Mouse (Mus musculus) limb, embryonic 14.5 days (tissue): ENCODE results near the gene B3gnt2. TPM values are rescaled to one million over a fixed set of nuclear protein-coding genes. Genes with fewer than 3 reads are reported as not detected.

ENCODE experiments used
- ATAC-seq: fragments of 200-750 bp; cut with Nextera tagmentation; 2 replicates; pipeline ENCODE4 v1.8.0; 2017; ENCODE audit warnings: low read depth, moderate number of reproducible peaks, moderate TSS enrichment; ENCODE audit not compliant: low FRiP score
- DNase-seq: peaks from one replicate; pipeline ENCODE4 v3.0.0-alpha.2; 2015; ENCODE audit warnings: low spot score
- H3K27ac ChIP-seq: fragments of 300-500 bp; sonication (generic); replicated peaks from 2 replicates; pipeline ENCODE4 v1.5.1; 2014; ENCODE audit warnings: low read depth, mild to moderate bottlenecking, low read length, moderate library complexity, mixed read lengths
- H3K27me3 ChIP-seq: fragments of 300-500 bp; sonication (generic); 2 replicates; pipeline ENCODE4 v1.6.1; 2014; ENCODE audit warnings: low read length, mixed read lengths; ENCODE audit not compliant: control insufficient read depth, insufficient read depth
- H3K36me3 ChIP-seq: fragments of 300-500 bp; sonication (generic); 2 replicates; pipeline ENCODE4 v1.6.1; 2014; ENCODE audit warnings: mild to moderate bottlenecking, low read length, moderate library complexity, mixed read lengths; ENCODE audit not compliant: control insufficient read depth, insufficient read depth
- H3K4me1 ChIP-seq: fragments of 300-500 bp; sonication (generic); 2 replicates; pipeline ENCODE4 v1.6.1; 2014; ENCODE audit warnings: antibody characterized with exemption, low read length, mixed read lengths; ENCODE audit not compliant: control insufficient read depth, insufficient read depth
- H3K4me2 ChIP-seq: fragments of 300-500 bp; sonication (generic); replicated peaks from 2 replicates; pipeline ENCODE4 v1.6.1; 2014; ENCODE audit warnings: low read depth, mild to moderate bottlenecking, low read length, moderate library complexity; ENCODE audit not compliant: severe bottlenecking
- H3K4me3 ChIP-seq: fragments of 300-500 bp; sonication (generic); replicated peaks from 2 replicates; pipeline ENCODE4 v1.5.1; 2014; ENCODE audit warnings: low read length
- H3K9ac ChIP-seq: fragments of 300-500 bp; sonication (generic); 2 replicates; pipeline ENCODE4 v1.6.1; 2014; ENCODE audit warnings: mild to moderate bottlenecking, low read depth, low read length, moderate library complexity; ENCODE audit not compliant: severe bottlenecking
- H3K9me3 ChIP-seq: fragments of 300-500 bp; sonication (generic); 2 replicates; pipeline ENCODE4 v1.6.1; 2016; ENCODE audit warnings: low read length; ENCODE audit not compliant: control insufficient read depth
- POLR2A ChIP-seq: fragments of 200-500 bp; IDR thresholded peaks from 2 replicates; pipeline ENCODE4 v1.8.0; 2012; ENCODE audit warnings: inconsistent platforms, mild to moderate bottlenecking, moderate library complexity, borderline replicate concordance; ENCODE audit not compliant: insufficient read depth, insufficient read length; ENCODE audit errors: extremely low read depth
- WGBS: fragments of 180-500 bp; shearing (Covaris S2); extraction: QIAGEN DNeasy Blood & Tissue Kit; methylation state at CpG from one replicate; pipeline ENCODE4 v1.1.7; 2014; 5-methylcytosine and 5-hydroxymethylcytosine counted together
- polyA plus RNA-seq, 2 experiments: library from polyadenylated mRNA; depleted of rRNA in 1 of 2; stranded (reverse) in 1 of 2; unstranded in 1 of 2; fragments of >200 nt; fragmentation: Nextera tagmentation in 1 of 2; extraction: Ambion mirVana in 1 of 2; gene quantifications; 2 replicates each; pipeline versions ENCODE4 v1.2.1 to v1.2.3; 2012 to 2014

B3gnt2 gene
- polyA plus RNA-seq, 2 experiments: 6.2 to 9.7 TPM

DNA sequence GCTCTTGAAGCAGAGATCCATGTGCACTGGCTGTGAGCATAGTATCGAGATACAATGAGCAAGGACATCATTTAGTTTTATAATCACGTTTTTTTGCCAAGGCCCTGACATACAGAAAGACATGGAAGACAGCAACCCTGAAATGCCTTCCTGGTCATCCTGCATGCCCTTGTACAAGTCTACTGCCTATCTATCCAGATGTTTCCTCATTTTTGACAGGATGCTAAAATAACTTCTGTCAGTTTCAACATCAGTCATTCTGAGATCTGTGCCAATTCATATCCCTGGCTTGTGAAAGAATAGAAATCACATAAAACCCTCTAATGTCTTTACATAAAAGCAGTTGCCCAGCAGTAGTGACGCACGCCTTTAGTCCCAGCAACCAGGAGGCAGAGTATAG lies 36.4 kb upstream of the B3gnt2 start:
- no peak overlapping the region for H3K4me2 ChIP-seq
- ATAC-seq (no peak), DNase-seq (no peak)
- TF ChIP-seq POLR2A: no peak
- H3K36me3 ChIP-seq: 0 out of 2 replicates have a peak, but pooled peaks cover 9% of the 10 kb centered on the region
- H3K27ac ChIP-seq: no peak overlapping the region
- no peak overlapping the region for H3K4me3 ChIP-seq
- WGBS: 88% methylated on average over 4 of the region's 4 CpGs
- no peaks in the 10 kb centered on the region for H3K27me3 ChIP-seq
- H3K9me3 ChIP-seq: no peaks in the 10 kb centered on the region
- H3K9ac ChIP-seq: no peak overlapping the region
- H3K4me1 ChIP-seq: no peaks in the 10 kb centered on the region

GRCm38 (mm10) chr11:22893075-22893474 lies 32.3 kb upstream of the B3gnt2 start:
- DNase-seq: no peak
- H3K4me1 ChIP-seq: no peaks in the 10 kb centered on the region
- no peaks in the 10 kb centered on the region for H3K27me3 ChIP-seq
- no peaks in the 10 kb centered on the region for H3K36me3 ChIP-seq
- 33% methylated on average over 3 of the region's 3 CpGs for WGBS
- no peak overlapping the region for H3K9ac ChIP-seq
- TF ChIP-seq POLR2A: no peak
- ATAC-seq: no peak
- H3K4me2 ChIP-seq: no peak overlapping the region
- no peak overlapping the region for H3K27ac ChIP-seq
- no peak overlapping the region for H3K4me3 ChIP-seq
- H3K9me3 ChIP-seq: no peaks in the 10 kb centered on the region

- WGBS: 70% methylated on average over 6 of the region's 6 CpGs
- H3K4me2 ChIP-seq: no peak overlapping the region
- TF ChIP-seq POLR2A: no peak
- no peak overlapping the region for H3K27ac ChIP-seq
- no peaks in the 10 kb centered on the region for H3K27me3 ChIP-seq
- no peak overlapping the region for H3K4me3 ChIP-seq
- H3K36me3 ChIP-seq: no peaks in the 10 kb centered on the region
- no peaks in the 10 kb centered on the region for H3K4me1 ChIP-seq
- no peak for DNase-seq
- H3K9ac ChIP-seq: no peak overlapping the region
- ATAC-seq: no peak
- no peaks in the 10 kb centered on the region for H3K9me3 ChIP-seq
These were observed 31.7 kb upstream of the B3gnt2 start for GRCm38 (mm10) chr11:22892466-22892865.

GRCm38 (mm10) chr11:22891876-22892275 lies 31.1 kb upstream of the B3gnt2 start:
- H3K27ac ChIP-seq: no peak overlapping the region
- WGBS: 87% methylated on average over 7 of the region's 7 CpGs
- ATAC-seq (no peak), DNase-seq (no peak)
- H3K4me3 ChIP-seq: no peak overlapping the region
- H3K4me1 ChIP-seq: no peaks in the 10 kb centered on the region
- no peaks in the 10 kb centered on the region for H3K9me3 ChIP-seq
- TF ChIP-seq POLR2A: no peak
- no peak overlapping the region for H3K9ac ChIP-seq
- H3K27me3 ChIP-seq: no peaks in the 10 kb centered on the region
- H3K36me3 ChIP-seq: no peaks in the 10 kb centered on the region
- no peak overlapping the region for H3K4me2 ChIP-seq

GRCm38 (mm10) chr11:22891242-22891641 lies 30.5 kb upstream of the B3gnt2 start:
- H3K4me2 ChIP-seq: no peak overlapping the region
- no peaks in the 10 kb centered on the region for H3K36me3 ChIP-seq
- no peak overlapping the region for H3K9ac ChIP-seq
- no peak overlapping the region for H3K27ac ChIP-seq
- TF ChIP-seq POLR2A: no peak
- H3K4me3 ChIP-seq: no peak overlapping the region
- no peaks in the 10 kb centered on the region for H3K9me3 ChIP-seq
- no peak for ATAC-seq
- H3K4me1 ChIP-seq: no peaks in the 10 kb centered on the region
- H3K27me3 ChIP-seq: no peaks in the 10 kb centered on the region
- no peak for DNase-seq
- WGBS: 58% methylated on average over 9 of the region's 9 CpGs

- Histone ChIP-seq H3K27ac (no peak overlapping the region), H3K4me3 (no peak overlapping the region), H3K9ac (no peak overlapping the region), H3K27me3 (no peaks in the 10 kb centered on the region), H3K9me3 (no peaks in the 10 kb centered on the region), H3K36me3 (no peaks in the 10 kb centered on the region), H3K4me1 (no peaks in the 10 kb centered on the region), H3K4me2 (no peak overlapping the region)
- WGBS: 95% methylated on average over 3 of the region's 3 CpGs
- TF ChIP-seq POLR2A: no peak
- DNase-seq (no peak), ATAC-seq (no peak)
These were observed 28.5 kb upstream of the B3gnt2 start for GRCm38 (mm10) chr11:22889224-22889623.
